Mouse (Mus musculus): ENCODE results near the gene Fam193a. TPM values are rescaled to one million over a fixed set of nuclear protein-coding genes. Genes with fewer than 3 reads are reported as not detected.

The Fam193a gene
- polyA plus RNA-seq, 1 experiment, result 40.2 TPM

GRCm38 (mm10) chr5:34386744-34387143 is 17.0 kb downstream of the Fam193a start:
- Histone ChIP-seq H3K9ac (ENCODE audit: low read depth, poor library complexity, severe bottlenecking) (no peak overlapping the region), H3K36me3 (ENCODE audit: control insufficient read depth, insufficient read depth, low read length, poor library complexity, severe bottlenecking) (no peaks in the 10 kb centered on the region), H3K27me3 (ENCODE audit: control insufficient read depth, insufficient read depth, low read length, poor library complexity, severe bottlenecking) (no peaks in the 10 kb centered on the region), H3K4me1 (ENCODE audit: control insufficient read depth, insufficient read depth, low read length) (no peaks in the 10 kb centered on the region), H3K4me3 (ENCODE audit: low read depth, low read length) (no peak overlapping the region), H3K27ac (ENCODE audit: insufficient read depth, low read length) (no peak overlapping the region), H3K9me3 (replicated peaks; ENCODE audit: control insufficient read depth, insufficient read depth, low read length, poor library complexity, severe bottlenecking) (peaks cover 8% of the 10 kb centered on the region)
- no peak for TF ChIP-seq EP300 (IDR thresholded peaks at IDR 0.05; ENCODE audit: insufficient read depth, low read depth, low read length)
- TF ChIP-seq CTCF (IDR thresholded peaks at IDR 0.05; ENCODE audit: low read depth, low read length), result no peak
- TF ChIP-seq POLR2A (IDR thresholded peaks at IDR 0.05; ENCODE audit: insufficient read depth, low read length), result no peak

GRCm38 (mm10) chr5:34393251-34393650 is 23.5 kb downstream of the Fam193a start:
- no peaks in the 10 kb centered on the region for H3K9me3 ChIP-seq (replicated peaks; ENCODE audit: control insufficient read depth, insufficient read depth, low read length, poor library complexity, severe bottlenecking)
- no peak overlapping the region for H3K27ac ChIP-seq (ENCODE audit: insufficient read depth, low read length)
- H3K9ac ChIP-seq (ENCODE audit: low read depth, poor library complexity, severe bottlenecking), result no peak overlapping the region
- H3K36me3 ChIP-seq (ENCODE audit: control insufficient read depth, insufficient read depth, low read length, poor library complexity, severe bottlenecking), result no peaks in the 10 kb centered on the region
- H3K27me3 ChIP-seq (ENCODE audit: control insufficient read depth, insufficient read depth, low read length, poor library complexity, severe bottlenecking), result no peaks in the 10 kb centered on the region
- TF ChIP-seq EP300 (IDR thresholded peaks at IDR 0.05; ENCODE audit: insufficient read depth, low read depth, low read length) (no peak), CTCF (IDR thresholded peaks at IDR 0.05; ENCODE audit: low read depth, low read length) (no peak), POLR2A (IDR thresholded peaks at IDR 0.05; ENCODE audit: insufficient read depth, low read length) (no peak)
- H3K4me1 ChIP-seq (ENCODE audit: control insufficient read depth, insufficient read depth, low read length), result no peaks in the 10 kb centered on the region
- no peak overlapping the region for H3K4me3 ChIP-seq (ENCODE audit: low read depth, low read length)

GRCm38 (mm10) chr5:34395347-34395746 is 25.6 kb downstream of the Fam193a start:
- Histone ChIP-seq H3K4me1 (ENCODE audit: control insufficient read depth, insufficient read depth, low read length) (no peaks in the 10 kb centered on the region), H3K4me3 (ENCODE audit: low read depth, low read length) (no peak overlapping the region), H3K9ac (ENCODE audit: low read depth, poor library complexity, severe bottlenecking) (no peak overlapping the region), H3K27me3 (ENCODE audit: control insufficient read depth, insufficient read depth, low read length, poor library complexity, severe bottlenecking) (no peaks in the 10 kb centered on the region), H3K36me3 (ENCODE audit: control insufficient read depth, insufficient read depth, low read length, poor library complexity, severe bottlenecking) (no peaks in the 10 kb centered on the region), H3K9me3 (replicated peaks; ENCODE audit: control insufficient read depth, insufficient read depth, low read length, poor library complexity, severe bottlenecking) (no peaks in the 10 kb centered on the region), H3K27ac (ENCODE audit: insufficient read depth, low read length) (no peak overlapping the region)
- TF ChIP-seq POLR2A (IDR thresholded peaks at IDR 0.05; ENCODE audit: insufficient read depth, low read length), result no peak
- no peak for TF ChIP-seq CTCF (IDR thresholded peaks at IDR 0.05; ENCODE audit: low read depth, low read length)
- TF ChIP-seq EP300 (IDR thresholded peaks at IDR 0.05; ENCODE audit: insufficient read depth, low read depth, low read length), result no peak

- H3K4me3 ChIP-seq (ENCODE audit: low read depth, low read length), result no peak overlapping the region
- TF ChIP-seq CTCF (IDR thresholded peaks at IDR 0.05; ENCODE audit: low read depth, low read length) (no peak), POLR2A (IDR thresholded peaks at IDR 0.05; ENCODE audit: insufficient read depth, low read length) (no peak), EP300 (IDR thresholded peaks at IDR 0.05; ENCODE audit: insufficient read depth, low read depth, low read length) (no peak)
- H3K27me3 ChIP-seq (ENCODE audit: control insufficient read depth, insufficient read depth, low read length, poor library complexity, severe bottlenecking), result no peaks in the 10 kb centered on the region
- H3K36me3 ChIP-seq (ENCODE audit: control insufficient read depth, insufficient read depth, low read length, poor library complexity, severe bottlenecking), result no peaks in the 10 kb centered on the region
- H3K4me1 ChIP-seq (ENCODE audit: control insufficient read depth, insufficient read depth, low read length), result no peaks in the 10 kb centered on the region
- H3K9me3 ChIP-seq (replicated peaks; ENCODE audit: control insufficient read depth, insufficient read depth, low read length, poor library complexity, severe bottlenecking), result no peaks in the 10 kb centered on the region
- H3K27ac ChIP-seq (ENCODE audit: insufficient read depth, low read length), result no peak overlapping the region
- no peak overlapping the region for H3K9ac ChIP-seq (ENCODE audit: low read depth, poor library complexity, severe bottlenecking)
Measured at GRCm38 (mm10) chr5:34395850-34396540, 26.3 kb downstream of the Fam193a start.

GRCm38 (mm10) chr5:34397866-34398265 is 28.1 kb downstream of the Fam193a start:
- TF ChIP-seq CTCF (IDR thresholded peaks at IDR 0.05; ENCODE audit: low read depth, low read length) (no peak), EP300 (IDR thresholded peaks at IDR 0.05; ENCODE audit: insufficient read depth, low read depth, low read length) (no peak), POLR2A (IDR thresholded peaks at IDR 0.05; ENCODE audit: insufficient read depth, low read length) (no peak)
- no peaks in the 10 kb centered on the region for H3K9me3 ChIP-seq (replicated peaks; ENCODE audit: control insufficient read depth, insufficient read depth, low read length, poor library complexity, severe bottlenecking)
- H3K4me3 ChIP-seq (ENCODE audit: low read depth, low read length), result no peak overlapping the region
- H3K4me1 ChIP-seq (ENCODE audit: control insufficient read depth, insufficient read depth, low read length), result no peaks in the 10 kb centered on the region
- no peaks in the 10 kb centered on the region for H3K36me3 ChIP-seq (ENCODE audit: control insufficient read depth, insufficient read depth, low read length, poor library complexity, severe bottlenecking)
- no peaks in the 10 kb centered on the region for H3K27me3 ChIP-seq (ENCODE audit: control insufficient read depth, insufficient read depth, low read length, poor library complexity, severe bottlenecking)
- no peak overlapping the region for H3K27ac ChIP-seq (ENCODE audit: insufficient read depth, low read length)
- no peak overlapping the region for H3K9ac ChIP-seq (ENCODE audit: low read depth, poor library complexity, severe bottlenecking)

GRCm38 (mm10) chr5:34398326-34398725 is 28.6 kb downstream of the Fam193a start:
- Histone ChIP-seq H3K4me1 (ENCODE audit: control insufficient read depth, insufficient read depth, low read length) (no peaks in the 10 kb centered on the region), H3K27me3 (ENCODE audit: control insufficient read depth, insufficient read depth, low read length, poor library complexity, severe bottlenecking) (no peaks in the 10 kb centered on the region), H3K9ac (ENCODE audit: low read depth, poor library complexity, severe bottlenecking) (no peak overlapping the region), H3K9me3 (replicated peaks; ENCODE audit: control insufficient read depth, insufficient read depth, low read length, poor library complexity, severe bottlenecking) (no peaks in the 10 kb centered on the region), H3K36me3 (ENCODE audit: control insufficient read depth, insufficient read depth, low read length, poor library complexity, severe bottlenecking) (no peaks in the 10 kb centered on the region), H3K4me3 (ENCODE audit: low read depth, low read length) (no peak overlapping the region), H3K27ac (ENCODE audit: insufficient read depth, low read length) (no peak overlapping the region)
- TF ChIP-seq EP300 (IDR thresholded peaks at IDR 0.05; ENCODE audit: insufficient read depth, low read depth, low read length) (no peak), POLR2A (IDR thresholded peaks at IDR 0.05; ENCODE audit: insufficient read depth, low read length) (no peak), CTCF (IDR thresholded peaks at IDR 0.05; ENCODE audit: low read depth, low read length) (no peak)
